Mouse (Mus musculus) gonadal fat pad, adult 2 months (tissue): ENCODE measurements around the gene Nrgn. TPM values are rescaled to one million over a fixed set of nuclear protein-coding genes. Genes with fewer than 3 reads are reported as not detected.

Source experiments
- DNase-seq: peaks from one replicate; pipeline ENCODE4 v3.0.0-alpha.2; 2012; ENCODE audit warnings: low read depth
- polyA plus RNA-seq: library from polyadenylated mRNA; depleted of rRNA; stranded (reverse); fragments of >200 nt; gene quantifications from 2 replicates; pipeline ENCODE4 v1.2.3, GENCODE M21; 2012; rRNA removed

Nrgn gene
- polyA plus RNA-seq, 1 experiment, result 19.3 TPM

DNA sequence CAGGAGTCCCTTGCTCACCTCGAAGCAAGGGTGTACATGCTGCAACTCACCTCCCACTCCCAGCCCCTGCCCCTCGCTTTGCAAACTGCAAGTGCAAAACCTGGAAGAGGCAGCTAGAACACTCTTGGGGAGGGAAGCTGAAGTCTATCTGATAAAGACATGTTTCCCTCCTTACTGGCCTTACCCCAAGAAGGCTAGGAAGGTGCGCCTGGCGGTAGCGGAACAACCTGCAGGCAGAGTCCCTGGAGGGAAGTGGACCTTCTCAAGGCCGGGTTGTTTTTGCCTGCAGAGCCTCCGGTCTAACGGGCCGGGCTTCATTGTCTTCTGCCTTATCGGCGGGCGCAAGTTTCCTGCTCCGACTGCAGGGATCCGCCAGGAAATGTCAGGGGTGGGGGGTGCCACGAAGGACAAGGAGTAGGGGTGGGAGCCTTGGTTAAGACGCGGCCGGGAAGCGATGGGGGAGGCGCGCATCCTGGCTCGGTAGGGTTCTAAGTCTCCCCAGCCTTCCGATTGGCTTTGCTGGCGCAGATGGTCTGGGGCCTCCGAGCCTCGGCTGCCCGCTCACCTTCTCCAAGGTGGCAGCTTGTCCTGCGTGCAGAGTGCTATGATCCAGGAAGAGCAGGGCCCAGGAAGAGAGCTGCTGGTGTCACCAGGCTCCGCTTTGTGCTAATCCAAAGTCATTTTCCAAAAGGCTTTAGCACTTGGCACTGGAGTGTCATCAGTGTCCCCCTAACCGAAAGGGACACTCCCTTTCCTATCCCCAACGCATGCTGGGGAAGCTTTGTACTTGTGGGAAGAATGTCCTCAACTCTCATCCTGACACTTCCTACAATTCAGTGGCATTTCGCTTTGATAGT lies 22.4 kb downstream of the Nrgn start:
- DNase-seq, result no peak

GRCm38 (mm10) chr9:37528225-37528970 lies 24.3 kb downstream of the Nrgn start:
- DNase-seq, result no peak

DNA sequence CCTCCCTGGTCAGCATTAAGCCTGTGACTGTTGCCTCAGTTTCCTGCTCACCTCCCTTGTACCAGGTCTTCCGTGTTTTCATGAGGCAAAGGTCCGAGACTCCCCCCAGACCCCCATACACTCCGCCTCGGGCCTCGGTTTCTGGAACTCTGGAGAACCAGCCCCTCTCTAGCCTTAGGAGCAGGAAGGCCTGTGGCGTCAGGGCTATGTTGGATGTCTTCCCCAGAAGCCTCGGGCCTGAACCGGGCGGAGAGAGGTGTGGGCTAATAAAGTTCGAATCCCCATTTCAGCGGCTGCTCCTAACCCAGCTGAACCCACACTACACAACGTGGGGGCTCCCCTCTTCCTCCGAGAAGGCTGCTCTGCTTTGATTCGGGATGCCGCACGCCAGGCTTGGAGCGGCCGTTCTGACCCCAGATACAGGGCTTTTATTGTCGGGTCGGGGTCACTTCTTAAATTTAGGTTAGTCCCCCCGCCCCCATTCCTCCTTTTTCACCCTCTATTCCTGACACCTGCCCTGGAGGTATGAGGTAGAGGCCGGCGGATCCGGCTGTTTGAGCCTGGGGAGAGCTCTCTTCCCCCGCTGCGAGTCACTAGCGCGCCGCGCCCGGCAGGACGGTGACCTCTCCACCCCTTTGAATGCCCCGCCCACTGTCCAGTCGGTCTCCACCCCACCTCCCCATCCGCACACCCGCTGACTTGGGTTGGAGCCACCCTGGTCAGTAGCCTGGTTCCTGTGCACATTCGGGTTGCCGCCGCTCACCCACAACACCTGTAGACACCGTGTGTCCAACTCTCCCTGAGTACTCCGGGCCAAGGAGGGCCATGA lies 25.1 kb downstream of the Nrgn start, which contains the start of gene Esam:
TSS of gene Esam (plus strand) at position 683 of the 829 bp plus-strand sequence.
- no peak for DNase-seq

- no peak for DNase-seq
Measured at GRCm38 (mm10) chr9:37526443-37527395, 26.0 kb downstream of the Nrgn start.

- no peak for DNase-seq
Measured at GRCm38 (mm10) chr9:37525461-37525860, 27.2 kb downstream of the Nrgn start.

DNA sequence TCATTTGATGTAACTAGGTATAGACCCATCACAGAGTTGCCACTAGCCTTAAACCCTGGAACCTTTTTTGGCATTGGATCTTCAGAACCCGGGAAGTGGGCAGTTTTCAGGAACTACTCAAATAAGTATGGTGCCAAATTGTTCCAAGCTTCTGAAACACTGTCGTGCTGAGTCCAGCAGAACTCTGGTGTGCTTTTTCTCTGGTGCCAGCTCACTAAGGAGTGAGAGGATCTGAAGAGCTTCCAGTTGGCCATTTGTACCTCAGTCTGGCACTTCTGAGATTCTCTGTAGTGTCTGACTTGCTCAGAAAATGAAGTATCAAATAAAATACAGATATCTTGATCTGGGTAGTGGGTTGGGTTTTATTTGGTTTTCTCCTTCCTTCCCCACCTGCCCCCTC lies 32.7 kb downstream of the Nrgn start:
- DNase-seq, result no peak

DNA sequence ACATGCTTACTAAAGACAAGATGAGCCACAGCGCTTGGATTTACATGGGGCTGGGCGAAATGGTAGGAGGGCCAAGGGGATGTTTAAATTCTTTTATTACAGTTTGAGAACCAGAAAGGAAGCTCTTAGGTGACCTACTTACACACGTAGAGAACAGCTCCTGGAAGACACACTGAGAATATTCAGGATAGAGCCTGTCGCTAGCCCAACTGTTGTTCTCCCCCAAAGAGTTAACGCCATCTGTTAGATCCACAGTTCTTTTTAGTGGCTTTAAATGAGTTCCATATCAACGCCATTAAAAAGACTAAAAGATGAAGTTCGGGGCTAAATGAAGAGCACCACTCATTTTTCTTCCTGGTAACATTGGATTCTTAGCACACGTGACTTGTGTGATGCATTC lies 33.7 kb downstream of the Nrgn start:
- no peak for DNase-seq

DNA sequence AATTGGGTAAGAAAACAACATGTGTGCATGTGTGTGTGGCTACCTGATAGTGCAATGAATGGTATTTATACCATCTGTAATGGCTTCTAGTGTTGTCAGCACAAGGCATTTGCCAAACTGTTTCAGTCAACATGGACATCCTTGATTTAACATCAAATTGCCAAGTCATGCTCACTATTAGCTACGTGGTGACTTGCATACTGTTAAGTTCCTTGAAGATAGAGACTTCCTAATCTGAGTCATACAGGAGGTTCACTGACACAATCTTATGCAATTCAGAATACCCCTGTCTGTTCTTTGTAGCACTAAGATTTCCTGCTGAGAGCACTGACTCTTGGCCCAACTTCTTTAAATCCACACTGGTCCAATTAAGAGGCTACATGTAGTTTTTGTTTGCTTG lies 35.2 kb downstream of the Nrgn start:
- DNase-seq, result no peak

DNA sequence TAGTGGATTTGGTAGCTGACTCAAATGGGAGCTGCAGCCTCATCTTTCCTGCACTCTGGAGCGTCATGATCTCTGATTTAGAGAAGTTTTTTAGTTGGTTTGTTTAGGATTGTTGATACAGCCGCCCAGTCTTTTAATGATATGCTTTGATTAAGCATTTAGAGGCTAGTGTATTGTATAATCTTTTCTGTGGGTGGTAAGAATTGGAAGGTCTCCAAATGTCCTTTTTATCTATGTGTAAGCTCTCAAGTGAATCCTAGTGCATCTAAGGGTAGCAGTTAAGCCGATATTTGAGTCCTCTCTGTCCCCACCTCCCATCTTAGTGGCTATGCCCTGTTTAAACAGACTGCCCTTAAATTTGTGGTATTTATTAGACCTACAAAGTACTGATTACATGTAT lies 38.2 kb downstream of the Nrgn start:
- DNase-seq, result no peak

DNA sequence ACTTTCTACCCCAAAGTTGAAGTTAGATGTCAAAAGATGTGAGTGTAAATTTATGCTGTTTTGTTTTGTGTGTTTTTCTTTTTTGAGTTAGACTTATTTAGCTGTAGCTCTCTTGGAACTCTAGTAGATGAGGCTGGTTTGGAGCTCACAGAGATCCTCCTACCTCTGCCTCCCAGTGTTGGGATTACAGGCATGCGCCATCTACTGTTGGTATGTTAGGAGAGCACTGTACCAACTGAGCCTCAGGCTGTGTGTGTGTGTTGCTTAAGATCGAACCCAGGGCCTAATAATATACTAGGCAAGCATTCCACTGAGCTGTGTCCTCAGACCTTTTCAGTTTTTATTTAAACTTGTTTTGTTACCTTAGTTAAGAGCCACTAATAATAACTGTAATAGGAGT lies 40.6 kb downstream of the Nrgn start:
- no peak for DNase-seq

DNA sequence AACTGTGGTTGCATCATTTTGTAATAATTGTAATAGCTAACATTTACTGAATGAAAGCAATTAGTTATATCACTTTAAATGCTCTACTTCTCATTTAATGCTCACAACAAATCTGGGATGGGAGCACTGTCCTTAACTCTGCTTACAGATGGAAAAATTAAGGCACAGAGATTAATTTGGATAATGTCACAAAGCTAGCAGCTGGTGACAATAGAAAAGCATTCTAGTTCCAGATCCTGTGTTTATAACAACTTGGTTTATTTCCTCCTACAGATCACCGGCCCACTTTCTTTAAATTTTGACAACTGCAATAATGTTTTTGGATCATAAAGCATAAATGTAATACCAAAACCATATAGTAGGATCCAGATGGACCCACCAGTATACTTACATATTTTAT lies 46.7 kb downstream of the Nrgn start:
- no peak for DNase-seq

DNA sequence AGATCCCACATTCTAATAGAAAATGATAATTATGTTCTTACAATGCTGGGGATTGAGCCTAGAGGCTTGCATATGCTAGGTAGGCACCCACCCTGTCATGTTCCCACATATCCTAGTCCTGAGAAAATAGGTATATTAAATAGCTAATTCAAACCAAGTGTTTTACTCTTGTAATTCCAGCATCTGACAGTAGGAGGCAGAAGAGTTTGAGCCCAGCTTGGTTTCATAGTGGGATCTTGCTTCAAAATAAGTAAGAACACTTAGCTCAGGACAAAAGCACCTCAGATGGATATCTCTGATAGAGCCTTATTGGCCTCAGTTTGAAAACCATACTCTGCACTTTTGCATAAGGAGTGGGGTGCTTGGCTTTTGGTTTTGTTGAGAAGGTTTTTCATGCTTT lies 48.4 kb downstream of the Nrgn start:
- no peak for DNase-seq

- DNase-seq, result no peak
Measured at GRCm38 (mm10) chr9:37501170-37501569, 51.5 kb downstream of the Nrgn start.

DNA sequence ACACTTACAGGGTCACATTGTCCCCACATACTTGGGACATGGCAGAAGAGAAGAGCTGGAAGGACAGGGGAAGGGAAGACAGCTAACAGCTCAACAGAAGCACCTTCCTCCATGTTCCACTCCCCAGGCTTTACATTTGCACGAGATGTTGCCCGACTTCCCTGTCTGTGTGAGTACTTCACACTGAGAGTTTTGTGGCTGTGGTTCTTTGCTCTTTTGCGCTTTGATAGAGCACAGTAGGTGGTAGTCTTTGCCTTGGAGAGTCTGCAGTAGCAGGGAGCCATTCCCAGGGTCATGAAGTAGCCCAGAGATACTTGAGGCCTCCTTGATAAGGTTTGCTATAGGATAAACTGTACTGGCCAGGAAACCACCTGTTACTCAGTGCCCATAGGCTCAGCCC lies 52.5 kb downstream of the Nrgn start:
- DNase-seq, result no peak

DNA sequence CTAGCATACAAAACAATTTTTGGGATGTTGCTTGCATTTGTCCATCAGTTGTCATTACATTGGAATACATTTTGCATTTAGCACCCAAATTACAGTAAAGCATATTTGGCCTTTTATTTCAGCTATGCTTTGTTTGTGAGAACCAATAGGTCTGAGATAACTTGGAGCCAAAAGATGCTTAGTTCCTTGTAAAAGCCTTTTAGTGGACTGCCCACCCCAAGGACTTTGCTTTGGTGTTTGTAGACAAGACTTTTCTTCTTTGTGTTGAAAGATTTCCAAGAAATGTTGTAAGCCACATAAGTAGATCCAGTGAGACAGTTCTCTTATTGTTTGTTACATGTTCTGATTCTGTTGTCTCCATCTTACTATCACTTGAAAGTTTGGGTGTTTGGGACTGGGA lies 56.4 kb downstream of the Nrgn start:
- DNase-seq, result no peak

GRCm38 (mm10) chr9:37495761-37496160 lies 56.9 kb downstream of the Nrgn start:
- DNase-seq, result no peak

Other genes with a start within 250 kb of the Nrgn start
- 0.77 and 1.1 TPM in 2 replicates for gene Ccdc15, start 204.5 kb downstream of the Nrgn start, polyA plus RNA-seq
- 0.32 and 0.51 TPM in 2 replicates for gene Hepacam, start 185.6 kb downstream of the Nrgn start, polyA plus RNA-seq
- 27.9 and 34.2 TPM in 2 replicates for gene Robo4, start 151.0 kb downstream of the Nrgn start, polyA plus RNA-seq
- gene Robo3, start 119.7 kb downstream of the Nrgn start, polyA plus RNA-seq, result 0.25 and 0.34 TPM in 2 replicates
- 9.2 and 10.4 TPM in 2 replicates for gene Msantd2, start 63.6 kb downstream of the Nrgn start, polyA plus RNA-seq
- gene Esam, start 24.8 kb downstream of the Nrgn start, polyA plus RNA-seq, result 60.9 and 73.5 TPM in 2 replicates
- 9.4 and 11.8 TPM in 2 replicates for gene Vsig2, start 13.6 kb downstream of the Nrgn start, polyA plus RNA-seq
- 13.6 and 14.4 TPM in 2 replicates for gene Siae, start 2.8 kb upstream of the Nrgn start, polyA plus RNA-seq
- 3.4 and 4.9 TPM in 2 replicates for gene Spa17, start 60.8 kb upstream of the Nrgn start, polyA plus RNA-seq
- 64.0 and 70.4 TPM in 2 replicates for gene Tbrg1, start 104.4 kb upstream of the Nrgn start, polyA plus RNA-seq
- gene Panx3, start 116.3 kb upstream of the Nrgn start, polyA plus RNA-seq, result not detected in 2 replicates
- not detected in 2 replicates for gene Olfr160, start 163.3 kb upstream of the Nrgn start, polyA plus RNA-seq
- gene Olfr874, start 192.2 kb upstream of the Nrgn start, polyA plus RNA-seq, result not detected in 2 replicates
- gene Olfr875, start 219.0 kb upstream of the Nrgn start, polyA plus RNA-seq, result not detected in 2 replicates